Mouse (Mus musculus): Measurements from ENCODE around the gene Cnn3.

Cnn3 gene

DNA sequence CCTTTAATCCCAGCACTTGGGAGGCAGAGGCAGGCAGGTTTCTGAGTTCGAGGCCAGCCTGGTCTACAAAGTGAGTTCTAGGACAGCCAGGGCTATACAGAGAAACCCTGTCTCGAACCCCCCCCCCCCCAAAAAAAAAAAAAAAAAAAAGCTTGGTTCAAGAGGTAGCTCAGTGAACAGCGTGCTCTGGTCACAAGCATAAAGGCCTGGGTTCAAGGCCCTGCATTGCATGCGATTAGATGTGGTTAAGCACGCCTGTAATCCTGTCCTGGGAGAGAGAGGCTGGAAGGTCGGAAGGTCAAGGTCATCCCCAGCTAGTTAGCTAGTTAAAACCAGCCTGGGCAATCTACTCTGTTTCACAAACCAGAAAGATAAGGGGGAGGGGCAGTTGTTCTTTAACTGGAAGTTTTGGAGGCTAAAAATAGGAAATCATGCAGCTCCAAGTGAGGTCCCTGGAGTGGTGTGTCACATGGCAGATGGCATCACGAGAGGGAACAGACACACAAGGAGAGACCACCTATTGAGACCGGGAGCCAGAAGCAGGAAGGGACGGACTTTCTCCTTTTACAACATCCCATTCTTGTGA is 7.4 kb upstream of the Cnn3 start:
- DNase-seq (ENCODE audit: low spot score): no peak

DNA sequence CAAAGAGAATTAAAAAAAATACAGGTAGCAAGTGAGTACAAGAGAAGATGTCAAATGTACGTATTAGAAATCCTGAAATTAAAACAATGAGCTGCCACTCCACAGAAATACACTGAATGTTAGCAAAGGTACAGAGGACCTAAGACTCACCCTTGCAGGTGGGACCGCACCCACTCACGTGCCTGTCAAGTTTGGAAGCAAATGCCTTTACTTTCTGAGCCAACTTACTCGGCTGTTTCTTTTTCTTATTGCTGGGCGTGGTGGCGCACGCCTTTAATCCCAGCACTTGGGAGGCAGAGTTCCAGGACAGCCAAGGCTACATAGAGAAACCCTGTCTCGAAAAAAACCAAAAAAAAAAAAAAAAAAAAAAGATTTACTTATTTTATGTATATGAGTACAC is 3.9 kb upstream of the Cnn3 start:
- no peak for DNase-seq (ENCODE audit: low spot score)

DNA sequence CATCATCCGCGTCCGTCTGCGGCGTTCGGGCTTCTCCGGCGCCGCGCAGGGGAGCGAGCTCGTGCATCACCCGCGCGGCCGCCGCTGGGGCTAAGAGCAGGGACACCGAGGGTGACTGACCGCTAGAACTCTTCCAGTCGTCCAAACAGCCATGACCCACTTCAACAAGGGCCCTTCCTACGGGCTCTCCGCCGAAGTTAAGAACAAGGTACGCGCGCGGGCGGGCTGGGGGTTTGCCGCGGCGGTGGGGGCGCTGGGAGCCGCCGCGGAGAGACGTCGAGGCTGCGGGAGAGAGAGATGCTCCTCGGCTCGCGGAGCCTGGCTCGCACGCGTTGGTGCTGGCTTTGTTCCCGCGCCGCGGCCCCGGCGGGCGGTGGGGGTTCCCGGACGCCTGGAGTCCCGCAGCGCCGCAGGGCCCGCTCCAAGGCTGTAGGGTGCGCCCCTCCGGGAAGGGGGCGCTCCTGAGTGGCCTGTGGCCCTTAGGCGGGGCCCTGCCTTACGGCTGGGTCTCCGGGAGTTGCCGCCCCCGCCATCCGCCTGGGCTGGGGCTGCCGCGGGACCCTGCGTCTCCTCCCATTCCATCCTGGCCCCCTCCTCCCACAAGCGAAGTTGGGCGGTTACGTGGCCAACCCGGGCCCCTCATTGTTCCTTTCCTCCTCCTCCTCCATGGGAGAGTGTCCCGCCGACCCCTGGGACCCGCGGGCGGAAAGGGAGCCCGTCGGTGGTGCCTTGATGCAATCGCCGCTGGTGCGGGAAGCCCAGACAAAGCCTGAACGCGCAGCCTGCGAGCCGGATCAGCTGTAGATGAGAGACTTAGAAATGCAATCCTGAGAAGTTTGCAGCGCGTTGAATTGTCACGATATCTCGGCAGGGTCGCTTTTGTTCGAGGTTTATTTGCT is 573 bp downstream of the Cnn3 start:
- peak; percentile 87 for DNase-seq (ENCODE audit: low spot score)

DNA sequence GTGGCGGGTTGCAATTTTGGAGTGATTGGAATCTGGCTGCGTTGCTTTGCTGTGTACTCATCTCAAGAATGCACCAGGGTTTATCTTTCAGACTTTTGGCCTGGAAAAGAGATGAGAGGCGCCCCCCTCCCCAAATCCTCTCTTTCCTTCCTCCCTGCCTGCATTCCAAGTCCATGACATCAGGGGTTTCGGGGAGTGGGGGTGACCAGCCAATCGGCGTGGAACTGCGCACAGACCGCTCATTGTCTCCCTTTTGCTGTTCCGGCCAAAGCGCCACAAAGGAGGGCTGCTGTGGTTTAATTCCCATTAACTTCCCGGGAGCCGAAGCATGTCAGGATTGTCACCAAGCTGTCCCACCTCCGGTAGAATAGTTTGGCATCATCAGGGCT is 1.2 kb downstream of the Cnn3 start:
- DNase-seq (ENCODE audit: low spot score): peak; percentile 88

DNA sequence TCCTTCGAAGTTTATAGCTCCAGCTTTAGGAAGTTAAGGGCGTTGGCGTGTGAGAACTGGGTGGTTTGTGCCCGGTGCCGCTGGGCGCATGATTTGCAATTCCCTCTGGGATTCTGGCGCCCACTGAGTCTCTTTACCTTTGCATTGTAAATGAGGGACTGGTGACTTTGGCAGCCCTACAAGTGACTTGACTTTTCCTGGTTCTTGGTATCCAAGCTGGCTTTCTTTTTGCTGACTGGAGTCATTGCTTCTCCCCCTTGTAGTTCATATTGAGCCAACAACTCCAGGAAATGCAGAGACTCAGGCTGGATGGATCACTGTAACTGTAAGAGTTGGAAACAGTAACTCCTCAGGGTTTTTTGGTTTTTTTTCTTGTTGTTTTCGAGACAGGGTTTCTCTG is 1.9 kb downstream of the Cnn3 start:
- no peak for DNase-seq (ENCODE audit: low spot score)

DNA sequence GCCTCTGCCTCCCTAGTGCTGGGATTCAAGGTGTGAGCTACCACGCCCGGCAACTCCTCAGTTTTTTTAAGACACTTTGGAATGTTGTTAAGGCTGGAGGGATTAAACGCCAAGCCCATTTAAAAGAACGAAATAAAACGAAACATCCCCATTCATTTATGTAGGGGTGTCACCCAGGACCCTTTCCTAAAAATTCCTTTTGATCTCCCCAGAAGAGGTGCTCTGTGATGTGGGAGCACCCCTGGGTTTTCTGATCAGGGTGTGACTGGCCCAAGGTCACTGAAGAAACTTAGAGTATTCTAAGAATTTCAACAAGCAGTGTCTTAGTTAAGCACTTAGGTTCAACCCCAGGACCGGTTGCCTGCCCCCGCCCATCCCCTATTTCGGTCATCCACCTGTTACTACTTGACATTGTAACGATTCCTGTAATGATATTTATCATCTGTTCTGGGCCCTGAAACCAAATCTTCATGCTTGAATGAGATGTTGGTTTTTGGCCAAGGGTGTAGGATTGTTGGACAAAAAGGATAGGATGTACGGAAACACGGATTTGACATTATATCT is 2.5 kb downstream of the Cnn3 start:
- DNase-seq (ENCODE audit: low spot score): no peak

DNA sequence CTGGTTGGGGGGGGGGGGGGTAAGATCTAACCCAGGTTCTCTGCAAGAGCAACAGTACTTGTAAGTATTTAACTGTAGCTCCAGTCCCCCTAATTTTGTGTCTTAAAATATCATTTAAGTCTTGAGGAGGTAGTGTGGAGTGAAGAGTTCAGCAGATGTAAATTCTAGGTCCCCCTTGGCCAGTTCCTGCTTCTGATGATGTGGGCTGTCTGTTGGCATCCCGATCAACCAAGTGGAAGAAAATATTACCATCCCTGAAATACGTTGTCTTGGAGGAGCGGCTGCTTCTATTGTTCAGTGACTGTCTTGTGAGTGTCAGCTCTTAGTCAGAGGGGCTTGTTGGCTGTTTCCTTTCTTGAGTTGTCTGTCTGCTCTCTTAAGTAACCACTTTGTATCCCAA is 3.2 kb downstream of the Cnn3 start:
- peak; percentile 51 for DNase-seq (ENCODE audit: low spot score)

DNA sequence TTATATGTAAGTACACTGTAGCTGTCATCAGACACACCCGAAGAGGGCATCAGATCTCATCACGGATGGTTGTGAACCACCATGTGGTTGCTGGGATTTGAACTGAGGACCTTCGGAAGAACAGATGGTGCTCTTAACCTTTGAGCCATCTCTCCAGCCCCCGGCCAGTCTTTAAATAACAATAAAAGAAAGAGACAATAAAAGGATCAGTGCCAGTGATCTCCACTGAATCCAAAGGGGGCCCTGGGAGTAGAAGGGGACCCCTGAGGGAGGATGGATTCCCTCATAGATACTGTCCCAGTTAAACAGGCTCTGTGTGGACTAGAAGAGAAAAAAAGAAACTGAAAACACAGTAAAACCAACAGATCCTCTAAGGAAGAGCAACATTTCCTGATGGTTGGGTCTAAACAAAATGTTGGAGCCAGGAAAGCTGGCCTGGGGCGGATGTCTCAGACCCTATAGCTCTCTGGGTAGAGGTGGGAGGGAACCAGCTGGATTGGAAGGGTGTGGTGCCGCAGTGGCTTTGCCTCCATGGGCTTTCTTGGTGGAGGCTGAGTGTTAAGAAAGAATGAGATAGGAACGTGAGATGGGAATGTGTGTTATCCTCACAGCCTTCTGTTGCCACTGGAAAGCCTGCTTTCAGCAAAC is 4.1 kb downstream of the Cnn3 start:
- no peak for DNase-seq (ENCODE audit: low spot score)

DNA sequence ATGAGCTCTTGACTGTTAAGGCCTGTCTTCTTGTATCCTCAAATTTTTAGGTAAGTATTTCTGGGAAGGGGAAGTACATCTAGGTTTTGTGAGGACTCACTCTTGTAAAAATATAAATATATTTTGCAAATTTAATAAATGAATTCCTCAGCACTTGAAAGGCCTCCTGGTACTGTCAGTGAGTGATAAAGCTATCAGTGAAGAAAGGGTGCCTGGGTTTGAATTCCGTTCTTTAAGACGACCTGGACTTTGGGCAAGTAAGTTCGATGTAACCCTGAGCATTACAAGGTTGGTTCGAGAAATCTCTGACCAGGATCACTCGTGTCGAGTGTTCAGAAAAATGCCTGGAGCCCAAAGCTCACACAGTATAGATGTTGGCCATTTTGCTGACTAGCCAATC is 7.1 kb downstream of the Cnn3 start:
- DNase-seq (ENCODE audit: low spot score): no peak

DNA sequence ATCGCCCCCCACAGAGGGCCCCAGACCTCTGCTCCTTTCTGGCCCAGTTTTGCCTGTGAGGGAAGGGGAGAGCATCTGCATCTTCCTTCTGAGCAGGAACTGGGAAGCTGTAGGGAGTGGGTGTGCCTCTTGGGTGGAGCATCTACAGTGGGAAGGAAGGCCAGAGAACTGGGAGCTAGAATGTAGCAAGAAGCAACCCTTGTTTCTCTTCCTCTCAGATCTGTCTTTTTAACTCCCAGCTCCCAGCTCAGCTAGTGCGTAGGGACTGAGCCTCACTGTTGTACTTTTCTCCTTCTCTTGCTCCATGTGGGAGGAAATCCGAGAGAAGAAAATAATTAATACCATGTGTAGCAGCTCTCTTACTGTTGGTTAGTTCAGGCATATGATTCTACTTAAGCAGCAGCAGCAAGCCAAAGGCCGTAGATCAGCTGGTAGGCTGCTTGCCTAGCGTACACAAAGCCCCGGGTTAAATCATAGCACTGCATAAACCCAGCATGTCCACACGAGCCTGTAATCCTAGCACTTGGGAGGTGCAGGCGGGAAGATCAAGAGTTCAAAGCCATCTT is 7.8 kb downstream of the Cnn3 start:
- no peak for DNase-seq (ENCODE audit: low spot score)

DNA sequence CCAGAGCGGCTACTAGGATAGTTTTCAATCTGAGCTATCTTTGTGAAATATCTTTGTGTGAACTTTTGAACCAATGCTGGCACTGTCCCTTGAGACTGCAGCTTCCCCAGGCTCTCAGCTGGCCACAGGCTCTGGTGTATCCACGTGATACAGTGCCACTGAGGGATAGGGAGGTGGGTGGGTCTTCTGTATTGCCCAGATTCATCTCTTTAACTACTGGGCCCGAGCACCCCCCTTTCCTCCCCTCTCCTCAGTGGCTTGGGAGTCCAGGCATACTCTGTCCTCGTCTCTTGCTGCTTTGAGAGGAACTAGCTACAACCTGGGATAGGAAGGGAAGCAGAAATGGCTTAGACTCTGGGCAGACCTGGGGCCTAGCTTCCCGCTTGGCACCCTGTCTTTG is 9.0 kb downstream of the Cnn3 start:
- DNase-seq (ENCODE audit: low spot score): no peak

DNA sequence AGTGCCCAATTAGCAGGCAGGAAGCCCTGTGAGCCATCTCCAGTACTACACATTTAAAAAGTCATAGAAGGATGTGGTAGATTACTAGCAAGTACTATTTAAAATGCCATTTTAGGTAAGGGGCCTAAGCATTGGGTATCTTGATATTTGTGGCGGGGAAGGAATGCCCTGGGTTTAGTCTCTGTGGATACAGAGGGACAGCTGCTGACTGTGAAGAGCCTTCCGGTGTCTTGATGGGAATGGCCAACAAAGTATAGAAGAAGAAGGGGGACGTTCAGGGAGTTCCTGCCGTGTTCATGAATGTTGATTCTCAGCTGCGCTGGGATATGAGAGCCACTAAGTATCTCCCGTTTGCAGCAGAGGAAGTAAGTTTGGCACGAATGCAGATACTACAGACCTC is 10.8 kb downstream of the Cnn3 start:
- DNase-seq (ENCODE audit: low spot score): no peak

DNA sequence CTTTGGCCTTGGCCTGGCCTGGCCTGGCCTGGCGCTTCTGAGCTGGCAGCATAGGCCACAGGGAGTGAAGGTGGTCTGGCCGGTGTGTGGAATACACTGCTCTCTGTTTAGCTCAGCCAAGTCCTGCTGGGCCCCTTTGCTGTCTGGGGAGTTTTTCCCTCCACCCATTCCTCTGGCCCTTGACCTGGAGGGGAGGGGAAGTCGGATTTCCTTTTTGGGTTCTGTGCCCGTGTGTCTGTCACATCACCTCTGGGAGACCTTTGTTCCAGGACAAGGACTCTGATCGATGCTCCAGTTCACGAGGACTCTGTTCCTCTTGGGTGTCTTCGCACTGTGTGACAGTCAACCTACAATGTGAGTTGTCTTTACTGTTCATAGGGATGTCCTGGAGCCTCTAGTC is 11.7 kb downstream of the Cnn3 start:
- no peak for DNase-seq (ENCODE audit: low spot score)

DNA sequence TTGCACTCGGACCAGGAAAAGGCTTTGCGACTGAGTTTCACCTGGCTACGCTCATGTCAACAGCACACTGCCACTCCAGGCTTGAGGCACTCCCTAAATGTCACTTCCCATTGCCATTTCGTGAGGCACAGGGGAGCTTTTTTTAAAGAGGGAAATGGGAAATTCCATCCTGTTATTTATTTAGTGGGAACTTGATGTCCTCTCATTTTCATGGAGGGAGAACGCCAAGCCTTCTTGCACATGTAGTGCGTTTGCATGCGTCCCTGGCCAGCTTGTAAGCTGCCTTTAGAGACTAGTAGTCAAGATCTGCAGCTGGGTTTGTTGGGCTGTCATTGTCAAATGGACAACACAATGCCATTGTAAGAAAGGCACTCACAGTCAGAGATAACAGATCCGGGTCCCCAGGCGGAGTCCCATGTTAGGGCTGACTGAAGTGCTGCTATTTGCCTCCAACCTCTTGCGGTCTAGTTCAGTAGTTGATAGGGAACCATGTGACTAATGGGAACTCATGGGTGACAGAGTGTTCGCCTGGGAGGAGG is 13.4 kb downstream of the Cnn3 start:
- no peak for DNase-seq (ENCODE audit: low spot score)

DNA sequence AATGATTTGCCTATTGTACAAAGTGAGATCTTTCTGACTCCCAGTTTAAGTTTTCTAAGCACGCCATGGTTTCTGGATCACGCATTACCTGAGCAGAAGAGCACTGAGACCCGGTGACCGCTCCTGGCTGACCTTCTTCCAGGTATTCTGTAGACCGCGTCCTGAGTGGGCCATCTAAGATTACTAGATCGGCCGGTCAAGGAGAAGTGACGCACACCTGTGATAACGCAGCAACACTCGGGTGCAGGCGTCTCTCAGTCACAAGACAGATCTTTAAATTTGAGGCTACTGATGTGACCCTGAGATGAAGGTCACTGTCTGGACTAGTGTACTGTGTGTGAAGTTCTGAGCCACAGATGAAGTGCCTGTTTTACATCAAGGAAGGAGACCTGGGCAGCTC is 15.2 kb downstream of the Cnn3 start:
- no peak for DNase-seq (ENCODE audit: low spot score)

DNA sequence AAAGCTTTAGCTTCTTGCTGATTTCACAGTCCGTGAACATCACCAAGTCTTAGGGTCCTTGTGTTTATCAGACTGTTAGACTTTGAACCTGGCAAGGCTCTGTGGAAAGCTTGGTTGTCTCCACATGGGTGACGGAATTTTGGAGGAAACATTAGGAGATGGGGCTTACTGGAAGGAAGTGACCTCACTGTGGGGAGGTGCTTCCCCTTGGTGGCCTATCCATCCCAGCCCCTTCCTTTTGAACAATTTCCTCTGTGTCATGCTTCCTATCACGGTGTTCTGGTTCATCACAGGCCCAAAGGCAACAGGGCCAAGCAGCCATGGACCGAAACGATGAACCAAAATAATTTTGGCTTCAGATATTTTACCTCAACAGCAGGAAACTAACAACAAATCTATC is 16.0 kb downstream of the Cnn3 start:
- DNase-seq (ENCODE audit: low spot score): no peak

DNA sequence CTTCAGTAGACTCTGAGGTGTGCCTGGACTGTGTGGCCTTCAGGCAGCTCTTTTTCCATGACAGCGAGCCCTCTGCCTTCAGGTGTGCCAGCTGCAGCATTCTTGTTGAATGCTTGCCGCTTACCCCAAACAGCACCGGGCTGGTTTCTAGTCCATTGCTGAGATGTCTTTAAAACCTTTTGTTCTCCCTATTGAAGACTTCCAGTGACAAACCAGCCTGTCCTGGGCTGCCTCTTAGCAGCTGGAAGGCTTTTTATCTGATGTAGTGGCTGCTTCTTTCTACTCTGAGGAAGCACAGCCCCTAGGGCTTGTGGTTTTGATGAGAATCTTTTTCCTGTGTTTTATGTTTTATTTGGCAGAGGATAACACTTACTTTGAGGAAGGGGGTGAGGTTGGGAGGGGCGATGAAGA is 17.6 kb downstream of the Cnn3 start:
- no peak for DNase-seq (ENCODE audit: low spot score)

DNA sequence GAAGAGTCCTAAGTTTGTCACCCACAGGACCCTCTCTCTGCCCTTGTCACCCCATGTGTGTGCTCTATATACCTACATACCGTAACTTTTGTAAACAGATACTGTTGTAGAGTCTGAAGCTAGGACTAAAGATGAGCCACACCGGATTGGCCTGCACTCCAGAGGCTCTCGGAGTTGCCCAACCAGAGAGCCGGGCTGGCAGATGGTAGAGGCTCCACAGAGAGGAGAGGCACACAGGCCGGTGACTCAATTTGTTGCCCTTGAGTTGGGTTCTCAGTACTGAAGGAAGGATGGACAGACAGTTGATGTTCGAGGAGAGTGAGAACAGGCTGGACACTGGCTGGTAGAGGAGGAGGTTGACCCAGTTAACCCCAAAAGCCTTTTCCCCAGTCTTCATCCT is 18.1 kb downstream of the Cnn3 start:
- no peak for DNase-seq (ENCODE audit: low spot score)

DNA sequence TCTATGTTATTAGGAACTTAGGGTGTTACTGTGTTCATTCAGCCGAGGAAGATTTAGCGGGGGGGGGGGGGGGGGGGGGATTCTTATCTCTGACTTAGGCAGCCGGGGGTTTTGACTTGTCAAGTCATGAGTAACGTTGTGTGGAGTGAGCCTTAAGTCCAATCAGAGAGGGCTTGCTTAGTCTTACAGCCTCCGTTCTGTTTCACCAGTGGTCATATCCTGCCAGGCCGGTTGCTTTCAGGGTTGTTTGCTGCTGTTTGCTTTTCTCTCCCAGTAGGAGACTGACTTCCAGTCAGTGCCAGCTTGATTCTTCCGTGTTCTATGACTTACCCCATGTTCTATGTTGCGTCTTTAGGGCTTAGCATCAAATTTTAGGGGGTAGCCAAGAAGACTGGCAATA is 20.2 kb downstream of the Cnn3 start:
- no peak for DNase-seq (ENCODE audit: low spot score)

DNA sequence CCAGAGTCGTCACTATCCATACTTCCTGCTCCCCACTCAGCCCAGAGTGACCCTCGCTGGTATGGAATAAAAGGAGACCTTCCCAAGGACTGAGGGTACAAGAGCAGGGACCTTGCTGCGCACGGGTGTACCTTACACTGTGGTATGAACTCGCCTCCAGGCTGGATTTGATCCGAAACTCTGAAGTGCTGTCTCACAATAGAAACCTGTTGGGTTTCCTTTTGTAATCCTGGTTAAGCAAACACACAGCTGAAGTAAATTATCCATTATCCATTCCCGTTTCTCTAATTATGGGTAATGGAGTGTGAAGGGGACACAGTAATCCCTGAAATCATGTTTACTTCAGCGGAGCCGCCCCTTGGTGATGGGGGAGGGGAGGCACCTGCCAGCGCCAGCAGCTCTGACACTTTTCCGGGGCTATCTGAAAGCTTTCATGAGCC is 21.8 kb downstream of the Cnn3 start:
- peak; percentile 75 for DNase-seq (ENCODE audit: low spot score)

DNA sequence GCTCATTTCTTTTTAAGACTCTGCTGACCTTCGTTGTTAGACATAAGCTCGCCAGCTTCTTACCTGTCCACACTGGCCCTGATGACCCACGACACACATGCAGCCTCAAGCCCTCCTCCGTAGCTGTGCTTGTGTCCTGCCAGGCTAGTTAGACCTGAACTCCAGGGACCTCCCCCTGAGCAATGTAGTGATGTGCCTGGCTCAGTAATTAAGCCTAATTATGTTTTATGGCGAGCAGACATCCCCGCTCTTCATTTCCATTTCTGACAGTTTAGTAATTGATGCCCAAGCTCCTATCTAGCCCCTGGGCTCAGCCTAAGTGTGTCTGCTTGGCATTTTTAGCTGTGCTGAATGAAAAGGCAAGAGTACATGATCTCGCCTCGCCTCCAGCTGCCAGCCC is 22.3 kb downstream of the Cnn3 start:
- DNase-seq (ENCODE audit: low spot score): peak; percentile 61

DNA sequence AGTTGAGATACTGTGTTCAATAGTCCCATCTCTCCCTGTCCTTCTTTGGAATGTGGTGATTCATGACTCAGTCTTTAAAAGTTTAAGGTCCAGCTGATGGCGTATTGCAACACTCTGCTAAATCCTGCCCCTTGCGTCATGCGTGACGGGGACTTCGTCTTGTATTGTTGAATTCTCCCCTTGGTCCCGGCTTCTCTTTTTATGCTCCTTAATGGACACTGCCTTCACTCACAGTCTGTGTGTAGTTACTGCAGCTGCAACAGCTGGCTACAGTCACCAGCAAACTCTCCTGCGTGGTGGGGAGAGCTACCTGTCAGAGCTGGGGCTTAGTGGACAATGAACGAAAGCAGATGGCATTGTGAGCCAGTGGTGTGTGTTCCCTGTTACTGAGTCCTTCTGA is 23.2 kb downstream of the Cnn3 start:
- DNase-seq (ENCODE audit: low spot score): no peak

All from retina, embryonic 14.5 days (tissue).